Mouse (Mus musculus): ENCODE measurements around the gene Hist3h2ba.
A peak's percentile ranks its signal among the peaks of the same experiment; 100 is the strongest.

Hist3h2ba gene

GRCm38 (mm10) chr11:58948542-58949479 is at the start of gene Hist3h2ba:
Hist3h2ba (plus strand) TSS chr11:58948920.
- DNase-seq = peak; percentile 60

- no peak for DNase-seq
These were observed 47.6 kb upstream of the Hist3h2ba start for GRCm38 (mm10) chr11:58901080-58901479.

GRCm38 (mm10) chr11:58903511-58904409 is 45.0 kb upstream of the Hist3h2ba start, which contains the start of gene Zfp39:
Zfp39 (minus strand) TSS chr11:58904225.
- DNase-seq = peak; percentile 95

DNA sequence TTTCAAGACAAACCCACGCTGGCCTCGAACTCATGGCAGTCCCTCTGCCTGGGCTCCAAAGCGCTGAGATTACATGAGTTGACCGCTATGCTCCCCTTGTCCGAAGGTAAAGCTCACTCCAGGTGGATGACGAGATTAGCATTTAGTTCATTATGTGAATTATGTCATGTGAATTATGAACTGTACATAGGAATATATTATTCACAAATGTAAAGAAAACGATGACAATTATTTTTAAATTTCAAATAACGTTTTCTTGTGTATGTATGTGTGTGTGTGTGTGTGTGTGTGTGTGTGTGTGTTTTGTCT is 44.4 kb upstream of the Hist3h2ba start:
- DNase-seq = no peak

GRCm38 (mm10) chr11:58904838-58905237 is 43.9 kb upstream of the Hist3h2ba start:
- no peak for DNase-seq

- DNase-seq = no peak
These were observed 34.9 kb upstream of the Hist3h2ba start for GRCm38 (mm10) chr11:58913776-58914175.

- DNase-seq = no peak
These were observed 34.2 kb upstream of the Hist3h2ba start for GRCm38 (mm10) chr11:58914461-58915028.

GRCm38 (mm10) chr11:58916879-58917744 is 31.6 kb upstream of the Hist3h2ba start:
- peak; percentile 47 for DNase-seq

- no peak for DNase-seq
These were observed 30.9 kb upstream of the Hist3h2ba start, which contains the start of gene Btnl10 for GRCm38 (mm10) chr11:58917745-58918366. Btnl10 (plus strand) TSS chr11:58917908.

GRCm38 (mm10) chr11:58918759-58919158 is 30.0 kb upstream of the Hist3h2ba start:
- no peak for DNase-seq

- DNase-seq = no peak
These were observed 26.3 kb upstream of the Hist3h2ba start for GRCm38 (mm10) chr11:58922420-58922819.

GRCm38 (mm10) chr11:58926651-58927050 is 22.1 kb upstream of the Hist3h2ba start:
- DNase-seq = no peak

- DNase-seq = no peak
These were observed 21.7 kb upstream of the Hist3h2ba start for GRCm38 (mm10) chr11:58927053-58927452.

DNA sequence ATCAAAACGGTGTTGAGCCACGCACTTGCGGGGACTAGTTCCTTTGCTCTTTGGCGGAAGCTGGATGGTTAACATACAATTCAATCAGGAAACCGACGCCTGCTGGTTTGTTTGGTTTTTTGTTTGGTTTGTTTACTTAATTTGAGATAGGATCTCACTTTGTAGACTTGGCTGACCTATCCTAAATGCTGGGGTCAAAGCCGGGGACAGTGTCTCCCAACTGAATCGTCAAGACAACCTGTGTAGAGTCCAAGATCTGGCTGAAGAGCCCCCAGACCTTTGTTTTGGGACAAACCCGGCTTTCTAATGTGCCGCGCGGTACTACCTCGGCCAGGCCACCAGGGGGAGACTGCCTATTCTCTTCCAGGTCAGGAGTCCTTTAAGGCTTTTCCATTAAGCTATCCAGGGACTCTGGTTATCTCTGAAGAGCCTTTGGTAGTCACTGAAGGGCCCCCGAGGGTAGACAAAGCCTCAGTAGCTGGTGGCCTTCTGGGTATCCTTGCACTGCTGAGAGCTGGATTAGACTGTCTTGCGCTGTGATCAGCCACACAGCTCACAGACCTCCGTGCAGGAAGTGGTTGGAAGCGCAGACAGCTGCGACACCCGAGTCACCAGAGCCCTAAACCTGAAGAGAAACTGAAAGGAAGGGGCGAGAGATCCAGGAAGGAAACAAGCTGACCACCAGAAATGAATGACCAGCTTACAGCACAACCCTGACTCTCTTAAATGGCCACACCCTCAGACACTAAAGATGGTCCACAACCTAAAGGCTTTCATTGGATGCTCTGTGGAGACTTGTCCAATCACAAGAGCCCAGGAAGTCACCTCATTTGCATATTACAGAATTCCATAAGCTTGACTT is 20.7 kb upstream of the Hist3h2ba start:
- DNase-seq = peak; percentile 48

- DNase-seq = no peak
These were observed 19.7 kb upstream of the Hist3h2ba start for GRCm38 (mm10) chr11:58929055-58929454.

DNA sequence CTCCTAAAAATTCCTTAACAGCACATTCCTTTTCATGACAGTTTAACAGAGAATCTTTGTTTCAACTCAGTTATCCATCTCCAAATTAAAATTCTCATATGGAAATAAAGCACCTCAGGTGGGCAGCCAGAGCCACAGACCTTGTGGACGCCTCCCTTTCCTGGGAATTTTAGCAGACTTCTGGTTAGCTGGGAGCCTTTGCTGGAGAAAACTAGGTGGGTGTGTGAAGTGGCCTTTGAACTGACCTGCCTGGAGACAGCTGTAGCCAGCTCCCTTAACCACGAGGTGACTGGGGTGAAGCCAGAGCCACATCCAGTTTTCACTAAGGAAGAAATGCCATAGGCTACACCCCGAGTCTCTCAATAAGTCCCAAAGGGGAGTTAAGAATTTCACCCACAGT is 19.1 kb upstream of the Hist3h2ba start:
- no peak for DNase-seq

DNA sequence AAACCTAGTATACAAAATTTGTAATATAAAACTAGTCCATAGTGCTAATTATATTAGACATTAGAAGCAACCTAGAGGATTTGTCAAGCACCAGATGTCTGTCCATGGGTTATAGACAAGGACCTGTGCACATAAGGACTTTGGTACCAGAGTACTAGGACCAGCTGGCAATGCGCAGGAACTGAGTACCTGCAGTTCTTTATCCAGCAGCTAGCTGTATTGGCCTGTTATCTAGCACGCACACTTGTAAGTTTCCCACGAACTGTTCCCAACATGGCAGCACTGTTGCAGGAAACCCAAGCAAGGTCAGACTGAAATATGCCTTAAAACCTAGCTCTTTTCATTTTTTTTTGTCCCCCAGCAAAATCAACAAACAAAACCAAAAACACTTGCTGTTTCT is 18.5 kb upstream of the Hist3h2ba start:
- no peak for DNase-seq

DNA sequence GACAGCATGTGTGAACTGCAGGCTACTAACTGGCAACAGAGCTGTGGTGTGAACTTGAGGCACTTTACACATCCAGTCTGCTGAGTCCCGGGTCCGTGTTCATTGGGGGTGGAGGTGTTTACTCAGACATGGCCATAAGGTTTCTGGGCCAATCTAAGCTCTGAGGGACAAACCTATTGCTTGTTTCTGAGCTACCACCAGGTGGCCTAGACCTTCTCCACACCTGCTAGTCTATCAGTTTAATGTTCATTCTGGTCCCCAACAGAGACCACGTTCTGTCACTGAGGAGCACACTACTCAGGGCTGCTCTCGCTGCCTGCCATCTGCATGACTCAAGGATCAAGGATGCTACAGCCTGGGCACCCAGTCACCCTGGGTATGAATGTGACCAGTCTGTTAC is 17.1 kb upstream of the Hist3h2ba start:
- no peak for DNase-seq

DNA sequence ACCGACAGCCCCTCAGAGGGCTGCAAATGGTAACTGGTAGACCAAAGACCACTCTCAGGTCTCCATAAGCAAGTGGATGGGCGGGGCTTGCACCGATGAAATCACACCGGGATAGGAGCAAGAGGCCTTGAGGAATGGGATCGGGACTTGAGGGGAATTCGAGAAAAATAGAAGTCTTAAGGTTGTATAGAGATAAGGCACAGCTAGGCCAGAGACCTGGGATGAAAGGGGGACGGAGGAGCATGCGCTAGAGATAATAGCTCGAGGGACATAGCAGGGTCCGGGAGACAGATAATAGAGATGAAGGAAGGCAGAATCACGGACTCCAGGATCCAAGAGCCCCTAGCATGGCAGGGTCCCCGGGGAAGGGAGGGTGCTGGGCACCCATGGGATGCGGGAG is 10.8 kb upstream of the Hist3h2ba start:
- DNase-seq = no peak

- peak; percentile 87 for DNase-seq
These were observed 10.2 kb upstream of the Hist3h2ba start, which contains the start of gene Rnf187 for GRCm38 (mm10) chr11:58938322-58939087. Rnf187 (minus strand) TSS chr11:58938916.

Measured in right cerebral cortex, postnatal 14 days (tissue).